Mouse (Mus musculus): ENCODE data around the gene Eif3c. TPM values are rescaled to one million over a fixed set of nuclear protein-coding genes. Genes with fewer than 3 reads are reported as not detected.

Eif3c gene
- total RNA-seq, 2 experiments from 2014 or later, result 159 to 161 TPM

DNA sequence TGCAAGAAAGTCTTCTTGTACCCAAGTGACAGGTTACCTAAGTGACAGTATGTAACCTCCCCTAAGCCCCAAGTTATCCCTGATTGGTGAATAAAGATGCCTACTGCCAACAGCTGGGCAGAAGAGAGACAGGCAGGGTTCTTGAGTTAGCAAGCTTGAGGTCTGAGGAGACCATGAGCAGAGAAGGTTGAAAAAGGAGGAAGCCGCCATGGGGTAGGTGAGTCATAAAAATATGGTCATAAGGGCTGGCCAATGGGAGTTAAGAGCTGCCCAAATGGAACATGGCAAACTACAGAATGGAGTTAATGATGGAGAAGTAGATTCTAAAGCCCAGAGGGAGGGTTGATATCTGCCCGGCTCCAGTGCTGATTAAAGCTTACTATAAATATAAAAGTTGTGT, 20.6 kb downstream of the Eif3c start:
- DNase-seq, result no peak

DNA sequence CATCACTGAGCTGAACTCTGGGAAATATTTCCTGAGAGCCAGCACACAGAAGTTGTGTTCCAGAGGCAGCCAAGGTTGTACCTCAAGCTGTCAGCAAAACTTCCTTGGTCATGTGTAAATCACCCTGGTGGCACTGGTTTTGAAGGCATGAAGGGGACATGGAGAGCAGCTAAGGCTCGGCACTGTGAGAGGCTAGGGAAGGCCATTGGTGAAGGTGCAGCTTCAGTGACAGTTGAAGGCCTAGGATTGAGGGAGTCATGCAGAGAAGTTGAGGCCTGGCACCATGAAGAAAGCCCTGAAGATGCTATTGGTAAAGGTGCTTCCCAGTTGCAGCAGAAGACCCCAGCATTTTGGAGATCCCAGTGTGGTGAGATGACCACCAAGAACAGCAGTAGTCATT, 24.6 kb downstream of the Eif3c start:
- DNase-seq, result no peak

DNA sequence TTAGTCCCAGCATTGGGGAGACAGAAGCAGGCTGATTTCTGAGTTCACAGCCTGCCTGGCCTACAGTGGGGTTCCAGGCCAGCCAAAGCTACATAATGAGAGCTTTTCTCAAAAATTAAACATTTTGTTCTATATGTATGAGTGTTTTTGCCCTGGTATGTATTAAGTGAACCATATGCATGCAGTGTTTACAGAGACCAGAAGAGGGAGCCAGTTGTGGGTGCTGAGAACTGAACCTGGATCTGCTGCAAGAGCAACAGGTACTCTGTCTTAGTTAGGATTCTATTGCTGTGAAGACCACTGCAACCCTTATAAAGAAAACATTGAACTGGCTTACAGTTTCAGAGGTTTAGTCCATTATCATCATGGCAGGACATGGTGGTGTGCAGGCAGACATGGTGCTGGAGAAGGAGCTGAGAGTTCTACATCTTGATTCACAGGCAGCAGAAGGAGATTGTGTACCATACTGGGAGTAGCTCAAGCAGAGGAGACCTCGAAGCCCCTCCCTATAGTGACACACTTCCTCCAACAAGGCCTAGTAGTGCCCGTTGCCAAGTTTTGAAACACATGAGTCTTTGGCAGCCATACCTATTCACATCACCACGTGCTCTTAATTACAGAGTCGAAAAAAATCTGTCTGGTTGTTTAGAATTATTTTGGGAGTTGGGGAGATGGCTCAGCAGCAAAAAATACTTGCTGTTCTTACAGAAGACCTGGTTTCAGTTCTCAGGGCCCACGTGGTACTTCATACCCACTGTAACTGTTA, 28.2 kb downstream of the Eif3c start:
- DNase-seq, result peak; percentile 12

DNA sequence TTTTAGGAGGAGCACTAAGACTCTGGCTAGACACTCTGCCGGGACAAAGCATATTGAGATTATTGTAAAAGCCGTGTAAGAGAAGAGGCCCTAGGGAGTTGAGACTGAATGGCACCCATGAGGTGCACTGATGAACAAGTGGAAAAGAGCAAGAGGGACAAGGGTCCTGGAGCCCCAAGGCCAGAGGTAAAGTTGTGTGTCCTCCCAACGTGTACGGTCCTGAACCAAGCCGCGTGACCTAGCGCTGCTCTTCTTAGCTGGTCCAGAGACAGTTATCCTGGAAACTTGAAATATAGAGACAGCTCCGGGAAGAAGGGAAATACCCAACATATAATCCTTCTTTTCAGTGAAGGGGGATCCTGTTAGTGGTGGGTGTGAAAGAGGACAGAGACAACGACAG, 29.7 kb downstream of the Eif3c start:
- no peak for DNase-seq

DNA sequence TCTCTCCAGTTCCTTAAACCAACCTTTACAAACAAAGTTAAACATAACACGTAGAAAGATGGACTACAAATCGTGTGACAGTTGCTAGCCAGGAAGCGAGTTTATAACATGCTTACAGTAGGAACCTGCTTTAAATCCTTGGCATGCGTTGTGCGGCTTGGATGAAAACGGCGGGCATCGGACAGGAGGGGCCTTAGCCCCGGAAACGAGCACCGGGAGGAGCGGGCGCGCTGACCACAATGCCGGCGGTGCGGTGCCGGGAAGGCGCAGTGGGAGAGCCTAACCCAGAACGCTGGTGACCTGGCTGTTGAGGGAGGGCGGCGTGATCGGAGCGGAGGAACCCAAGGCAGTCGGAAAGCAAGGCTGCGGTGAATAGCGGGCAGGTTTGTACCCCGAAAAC, 30.4 kb downstream of the Eif3c start:
- DNase-seq, result peak; percentile 22

DNA sequence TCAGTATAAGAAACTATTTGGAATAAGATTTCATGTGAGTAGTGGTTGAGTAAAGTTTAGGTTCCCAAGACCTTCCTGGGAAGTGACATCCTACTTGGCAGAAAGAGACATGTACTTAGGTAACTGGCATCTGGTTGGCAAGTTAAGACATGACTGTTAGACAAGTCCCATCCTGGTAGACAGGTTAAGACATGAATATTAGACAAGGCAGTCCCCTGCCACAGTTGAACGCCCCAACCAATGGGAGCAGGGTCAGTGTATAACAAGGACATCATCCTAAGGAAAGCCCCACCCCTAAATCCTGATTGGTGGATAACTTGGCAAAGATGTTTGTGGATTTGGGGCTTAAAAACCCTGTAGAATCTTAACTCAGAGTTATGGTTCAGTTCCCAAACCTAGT, 32.8 kb downstream of the Eif3c start:
- no peak for DNase-seq

DNA sequence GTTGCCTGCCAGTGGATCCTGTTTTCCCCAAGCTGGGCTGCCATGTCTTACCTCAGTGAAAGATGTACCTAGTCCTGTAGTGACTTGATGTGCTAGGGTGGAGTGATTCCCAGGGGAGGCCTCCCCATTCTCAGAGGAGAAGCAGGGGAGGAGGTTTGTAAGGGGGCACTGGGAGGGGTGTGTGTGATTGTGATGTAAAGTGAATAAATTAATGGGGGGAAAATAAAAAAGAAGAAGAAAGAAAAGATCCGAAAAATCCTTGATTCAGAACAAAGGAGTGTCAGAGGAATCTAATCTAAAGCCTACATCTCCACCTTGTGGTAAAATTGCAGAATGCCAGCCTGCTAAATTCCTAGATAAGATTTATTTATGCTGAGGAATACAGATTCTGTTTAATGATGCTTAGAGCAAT, 38.0 kb downstream of the Eif3c start:
- DNase-seq, result peak; percentile 11

DNA sequence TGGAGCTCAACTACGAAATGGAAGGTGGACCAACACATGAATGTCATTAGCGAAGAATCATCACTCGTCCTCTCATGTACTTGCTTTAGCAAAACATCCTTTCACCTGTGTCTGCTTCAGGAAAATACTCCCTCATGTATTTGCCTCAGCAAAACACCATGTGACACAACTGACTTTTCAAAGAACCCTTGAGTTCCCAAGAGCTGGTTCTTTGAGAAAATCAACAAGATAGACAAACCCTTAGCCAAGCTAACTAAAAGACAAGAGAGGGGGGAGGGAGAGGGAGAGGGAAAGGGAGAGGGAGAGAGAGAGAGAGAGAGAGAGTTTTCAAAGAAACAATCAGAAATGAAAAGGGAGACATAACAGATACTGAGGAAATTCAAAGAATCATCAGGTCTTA, 42.9 kb downstream of the Eif3c start:
- DNase-seq, result no peak

DNA sequence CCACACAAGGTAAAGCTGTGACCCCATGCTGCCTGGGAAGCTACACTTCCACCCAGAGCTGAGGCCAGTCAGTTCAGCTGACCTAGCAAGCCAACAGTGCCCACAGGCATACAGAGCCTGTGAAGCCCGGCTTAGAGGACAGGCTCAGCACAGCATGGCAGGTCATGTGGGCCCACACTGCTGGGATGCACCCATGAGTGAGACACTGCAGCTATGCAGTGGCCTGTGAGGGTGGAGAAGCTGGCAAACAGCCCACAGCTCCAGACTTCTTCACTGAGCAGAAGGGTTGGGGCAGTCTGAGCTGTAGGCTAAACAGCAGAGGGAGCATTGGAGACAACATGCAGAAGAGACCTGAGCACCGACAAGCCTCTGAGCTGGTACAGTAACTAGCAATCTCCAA, 46.7 kb downstream of the Eif3c start:
- DNase-seq, result peak; percentile 31

DNA sequence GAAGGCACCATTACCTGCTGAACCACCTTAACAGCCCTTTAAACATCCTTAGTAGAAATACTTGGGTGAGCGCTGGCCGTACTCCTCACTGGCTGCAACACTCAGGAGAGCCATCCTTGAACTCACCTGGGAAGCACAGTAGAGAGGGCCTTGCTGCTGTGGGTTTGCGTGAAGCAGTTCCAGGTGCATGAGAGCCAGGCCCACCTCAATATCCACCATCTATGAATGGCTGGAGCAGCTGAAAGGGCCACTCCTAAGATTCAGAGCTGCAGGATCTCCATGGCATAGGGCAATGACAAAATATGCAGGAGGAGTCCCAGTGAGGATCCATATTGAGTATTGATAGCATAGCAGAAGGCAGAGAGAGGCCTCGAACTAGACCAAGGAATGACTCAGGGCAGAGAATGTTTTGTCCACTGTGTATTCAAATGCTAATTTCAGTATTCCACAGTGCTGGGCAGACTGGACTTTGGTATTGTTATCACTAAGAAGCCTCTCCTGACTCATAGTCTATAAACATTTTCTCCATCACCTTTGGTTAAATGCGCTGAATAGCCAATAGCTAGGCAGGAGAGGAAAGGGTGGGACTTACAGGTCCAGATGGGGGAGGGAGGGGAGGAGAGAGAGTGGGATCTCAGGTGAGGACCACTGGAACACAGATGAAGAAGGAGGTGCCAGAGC, 47.8 kb downstream of the Eif3c start:
- no peak for DNase-seq

DNA sequence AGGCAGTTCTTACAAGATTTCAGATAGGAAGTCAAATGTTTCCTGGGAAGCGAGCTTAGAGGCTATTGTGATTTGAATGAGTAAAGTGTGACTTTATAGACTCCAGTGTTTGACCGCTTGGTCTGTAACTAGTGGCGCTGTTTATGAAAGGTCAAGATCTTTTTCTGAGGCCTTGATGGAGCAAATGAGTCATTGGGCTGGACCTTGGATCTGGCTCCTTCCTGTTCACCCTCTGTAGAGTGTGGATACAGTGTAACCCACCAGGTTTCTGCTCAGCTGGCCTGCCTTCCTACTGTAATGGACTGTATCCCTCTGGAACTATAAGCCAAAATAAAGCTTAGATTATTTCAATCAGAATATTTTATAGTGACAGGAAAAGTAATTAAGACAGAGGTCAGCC, 54.9 kb downstream of the Eif3c start:
- no peak for DNase-seq

DNA sequence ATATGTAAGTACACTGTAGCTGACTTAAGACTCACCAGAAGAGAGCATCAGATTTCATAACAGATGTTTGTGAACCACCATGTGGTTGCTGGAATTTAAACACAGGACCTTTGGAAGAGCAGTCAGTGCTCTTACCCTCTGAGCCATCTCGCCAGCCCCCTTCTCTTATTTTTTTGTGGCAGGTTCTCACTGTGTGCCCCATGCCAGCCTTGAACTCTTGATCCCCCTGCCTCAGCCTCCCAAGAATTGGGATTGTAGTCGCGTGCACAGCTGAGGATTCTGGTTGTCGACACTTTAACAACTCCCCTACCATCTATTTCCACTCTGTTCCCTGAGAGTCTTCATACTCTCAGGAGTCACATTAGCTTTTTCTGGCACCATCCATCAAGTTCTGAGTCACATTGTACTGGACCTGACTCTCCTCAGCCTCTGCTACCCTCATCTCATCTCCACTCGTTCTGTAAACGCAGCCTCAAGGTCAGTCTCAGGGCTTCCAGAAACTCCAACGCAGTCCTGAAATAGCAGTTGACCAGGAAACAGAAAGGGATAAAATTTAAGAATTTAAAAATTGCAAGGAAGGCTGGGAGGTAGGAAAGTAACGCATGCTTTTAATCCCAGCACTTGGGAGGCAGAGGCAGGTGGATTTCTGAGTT, 59.0 kb downstream of the Eif3c start:
- no peak for DNase-seq

DNA sequence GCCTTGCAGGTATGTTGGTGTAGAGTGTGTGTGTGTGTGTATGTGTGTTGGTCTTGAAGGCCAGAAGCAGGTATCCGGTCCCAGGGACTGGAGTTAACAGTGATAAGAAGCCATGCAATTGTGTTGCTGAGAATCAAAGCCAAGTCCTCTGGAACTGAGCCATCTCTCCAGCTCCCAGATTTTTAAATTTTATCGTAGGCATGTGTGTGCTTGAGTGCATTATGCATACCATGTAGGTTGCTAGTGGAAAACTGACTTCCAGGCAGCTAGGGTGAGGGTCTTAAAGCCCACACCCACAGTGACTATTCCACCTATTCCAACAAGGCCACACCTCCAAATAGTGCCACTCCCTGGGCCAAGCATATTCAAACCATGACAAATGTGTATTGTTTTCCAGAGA, 61.3 kb downstream of the Eif3c start:
- no peak for DNase-seq

DNA sequence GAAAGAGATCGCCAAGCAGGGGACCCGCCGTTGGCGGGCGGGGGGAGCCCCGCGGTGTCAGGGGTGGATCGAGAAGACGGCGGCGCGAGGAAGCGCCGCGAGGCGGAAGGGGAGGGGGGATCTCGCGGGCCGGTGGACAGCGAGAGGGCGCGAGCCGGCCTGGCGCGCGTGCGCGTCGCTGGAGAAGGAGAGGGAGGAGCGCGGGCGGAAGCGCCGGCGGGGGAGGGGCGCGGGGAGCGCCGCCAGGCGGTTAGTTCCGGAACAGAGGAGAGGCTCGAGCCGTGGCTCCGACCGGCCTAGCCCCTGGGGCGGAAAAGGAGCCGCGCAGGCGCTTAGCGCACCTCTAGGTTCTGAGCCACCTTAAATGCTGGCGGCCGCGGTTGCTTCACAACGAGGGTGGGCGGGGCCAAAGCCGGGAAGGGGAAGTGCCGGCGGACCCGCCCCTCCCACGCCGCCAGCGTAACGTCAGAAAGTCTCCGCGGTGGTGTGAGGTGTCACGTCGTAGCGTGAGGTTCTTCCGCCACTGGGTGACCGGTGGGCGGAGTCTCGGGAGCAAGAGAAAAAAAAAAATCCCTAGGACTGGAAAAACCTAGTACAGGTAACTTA, 62.8 kb downstream of the Eif3c start, which contains the start of gene Atxn2l:
Atxn2l (minus strand) TSS at position 165 of the 606 bp plus-strand sequence.
- DNase-seq, result peak; percentile 99

DNA sequence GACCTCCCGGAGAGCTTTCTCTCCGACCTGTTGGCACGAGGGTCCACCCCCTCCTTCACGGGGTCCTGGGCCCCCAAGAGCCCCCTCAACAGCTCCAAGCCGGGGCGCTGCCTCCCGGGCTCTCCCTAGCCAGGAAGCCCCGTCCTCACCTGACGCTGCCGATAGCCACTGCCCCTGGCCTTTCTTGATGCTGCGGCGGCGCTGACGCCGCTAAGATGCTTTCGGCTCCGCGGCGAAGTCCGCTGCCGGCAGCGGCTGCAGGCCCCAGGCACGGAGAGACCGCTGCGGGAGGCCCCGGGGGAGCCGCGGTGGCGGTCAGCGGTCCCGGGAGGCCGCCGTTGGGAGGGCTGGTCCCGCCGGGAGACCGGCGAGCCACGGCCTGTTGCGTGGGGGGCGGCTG, 63.5 kb downstream of the Eif3c start:
- no peak for DNase-seq

DNA sequence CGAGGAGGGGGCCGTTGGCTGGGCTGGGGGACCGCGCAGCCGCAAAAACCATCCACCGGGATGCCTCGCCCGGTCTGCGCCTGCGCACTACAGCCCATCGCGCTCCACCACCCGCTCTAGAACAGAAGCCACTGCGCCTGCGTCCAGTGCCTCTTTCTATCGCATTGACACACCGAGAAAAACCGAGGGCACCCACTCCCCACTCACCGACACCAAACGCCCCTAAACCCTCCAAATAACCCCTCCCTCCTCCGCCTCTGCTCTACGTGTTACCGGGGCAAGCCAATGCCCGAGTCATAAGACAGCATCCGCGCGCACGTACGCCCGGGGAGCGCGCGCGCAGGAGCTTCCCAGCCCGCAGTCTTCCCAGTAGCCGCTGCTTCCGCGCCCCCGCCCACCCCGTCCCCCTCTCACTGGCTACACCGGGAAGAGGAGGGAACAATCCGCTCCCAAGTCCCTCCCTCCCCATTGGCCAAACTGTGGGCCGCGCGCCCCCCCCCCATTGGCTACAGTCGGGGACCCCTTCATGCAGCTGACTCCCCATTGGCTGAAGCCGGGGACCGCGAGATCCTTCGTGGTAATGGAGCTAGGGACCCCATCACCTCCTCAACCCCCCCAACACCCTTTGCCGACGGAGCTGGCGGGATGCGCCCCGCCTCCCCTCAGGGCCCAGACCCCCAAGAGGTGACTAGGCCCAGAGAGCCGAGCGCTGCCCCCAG, 64.0 kb downstream of the Eif3c start:
- peak; percentile 93 for DNase-seq

DNA sequence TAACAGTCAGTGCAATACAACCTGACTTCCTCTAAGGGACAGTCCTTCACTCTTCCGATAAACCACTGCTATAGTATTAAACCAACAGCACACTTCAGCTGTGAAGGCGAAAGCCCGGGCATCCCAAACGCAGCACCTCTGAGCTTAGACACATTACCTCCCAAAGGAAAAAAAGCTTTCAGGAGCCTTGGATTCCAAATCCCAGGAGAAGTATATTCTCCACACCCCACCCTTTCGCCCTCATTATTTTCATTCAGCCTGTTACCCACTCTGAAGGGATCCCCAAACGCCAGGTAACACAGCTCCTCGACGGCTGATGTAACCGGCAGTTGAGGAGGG, 64.6 kb downstream of the Eif3c start:
- DNase-seq, result no peak

DNA sequence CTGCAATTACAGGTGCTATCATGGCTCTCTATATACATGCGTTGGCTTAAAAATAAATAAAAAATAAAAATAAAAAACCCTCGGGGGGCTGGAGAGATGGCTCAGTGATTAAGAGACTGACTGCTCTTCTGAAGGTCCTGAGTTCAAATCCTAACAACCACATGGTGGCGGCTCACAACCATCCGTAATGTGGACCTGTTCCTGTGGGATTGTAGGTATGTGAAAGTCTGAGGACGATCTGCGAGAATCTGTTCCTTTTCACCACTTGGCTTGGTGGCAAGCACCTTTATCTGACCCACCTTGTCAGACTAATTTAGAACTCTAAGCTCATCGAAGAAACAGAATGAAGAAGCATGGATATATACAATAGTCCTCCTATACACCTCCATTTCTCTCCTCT, 66.8 kb downstream of the Eif3c start:
- no peak for DNase-seq

DNA sequence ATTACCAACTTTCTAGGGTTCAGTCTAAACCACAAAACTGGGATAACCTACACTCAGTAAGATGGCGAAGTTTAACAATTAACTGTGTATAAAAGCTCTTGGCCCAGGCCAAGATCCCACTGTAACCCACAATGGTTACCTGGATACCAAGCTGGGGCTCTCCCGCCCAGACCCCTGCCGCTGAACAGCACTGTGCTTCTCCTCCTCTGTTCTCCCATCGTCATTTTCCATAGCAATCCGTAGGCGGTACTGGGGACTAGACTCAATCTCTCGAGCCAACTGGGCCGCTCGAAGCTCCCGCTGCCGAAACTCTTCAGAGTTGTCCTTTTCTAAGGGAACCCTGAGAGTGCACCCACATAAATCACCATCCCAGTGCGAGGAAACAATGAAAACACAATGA, 68.2 kb downstream of the Eif3c start:
- DNase-seq, result no peak

DNA sequence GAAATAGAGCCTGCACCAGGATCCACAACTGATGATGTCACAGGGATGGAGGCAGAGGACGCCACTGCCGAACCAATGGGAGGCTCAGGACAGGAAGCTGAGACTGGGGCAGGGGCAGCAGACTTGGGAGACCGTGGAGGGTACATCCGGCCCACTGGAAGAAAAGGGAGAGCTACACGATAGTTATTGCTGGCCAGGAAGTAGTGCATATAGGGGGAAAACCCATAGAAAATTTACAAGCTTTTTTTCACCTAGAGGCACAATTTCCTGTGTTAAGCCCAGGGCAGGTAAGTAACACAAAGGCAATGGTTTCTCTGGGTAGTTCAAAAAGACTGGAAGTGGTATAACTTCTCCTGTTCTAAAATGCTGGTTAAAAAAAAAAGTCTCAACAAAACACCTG, 69.7 kb downstream of the Eif3c start:
- no peak for DNase-seq

Data from heart, postnatal 4 days (tissue).